Mouse (Mus musculus) lung, embryonic 15.5 days (tissue): ENCODE data around the gene Mrps34. TPM values are rescaled to one million over a fixed set of nuclear protein-coding genes. Genes with fewer than 3 reads are reported as not detected.
A peak's percentile ranks its signal among the peaks of the same experiment; 100 is the strongest.

Experiments used
- ATAC-seq: fragments of 200-750 bp; cut with Nextera tagmentation; 2 replicates; pipeline ENCODE4 v1.8.0; 2017; ENCODE audit warnings: moderate number of reproducible peaks, borderline replicate concordance; ENCODE audit not compliant: low FRiP score, low TSS enrichment; ENCODE audit errors: extremely low read depth
- H3K27ac ChIP-seq: fragments of 300-500 bp; sonication (generic); 2 replicates; pipeline ENCODE4 v1.5.1; 2015; ENCODE audit warnings: moderate library complexity, mild to moderate bottlenecking, inconsistent platforms
- H3K27me3 ChIP-seq: fragments of 300-500 bp; sonication (generic); 2 replicates; pipeline ENCODE4 v1.6.1; 2015; ENCODE audit warnings: inconsistent platforms
- H3K36me3 ChIP-seq: fragments of 300-500 bp; sonication (generic); 2 replicates; pipeline ENCODE4 v1.6.1; 2015; ENCODE audit warnings: inconsistent platforms
- H3K4me1 ChIP-seq: fragments of 300-500 bp; sonication (generic); 2 replicates; pipeline ENCODE4 v1.6.1; 2015; ENCODE audit warnings: inconsistent platforms
- H3K4me2 ChIP-seq: fragments of 300-500 bp; sonication (generic); 2 replicates; pipeline ENCODE4 v1.6.1; 2015; ENCODE audit warnings: inconsistent platforms, mild to moderate bottlenecking, moderate library complexity
- H3K4me3 ChIP-seq: fragments of 300-500 bp; sonication (generic); 2 replicates; pipeline ENCODE4 v1.5.1; 2015; ENCODE audit warnings: mild to moderate bottlenecking, inconsistent platforms
- H3K9ac ChIP-seq: fragments of 300-500 bp; sonication (generic); 2 replicates; pipeline ENCODE4 v1.6.1; 2015; ENCODE audit warnings: inconsistent platforms
- H3K9me3 ChIP-seq: fragments of 300-500 bp; sonication (generic); 2 replicates; pipeline ENCODE4 v1.6.1; 2016; ENCODE audit warnings: inconsistent platforms
- WGBS: fragments of 180-500 bp; shearing (Covaris S2); methylation state at CpG from one replicate; pipeline ENCODE4 v1.1.7; 2015; 5-methylcytosine and 5-hydroxymethylcytosine counted together
- polyA plus RNA-seq: library from polyadenylated mRNA; unstranded; fragments of >200 nt; fragmentation: Nextera tagmentation; extraction: Ambion mirVana; gene quantifications from 2 replicates; pipeline ENCODE4 v1.2.1, GENCODE M21; 2015

The Mrps34 gene
- 89.0 and 92.0 TPM in 2 replicates for polyA plus RNA-seq

- H3K27me3 ChIP-seq: no peaks in the 10 kb centered on the region
- H3K36me3 ChIP-seq: peaks cover 60% of the 10 kb centered on the region
- H3K4me1 ChIP-seq: peaks cover 33% of the 10 kb centered on the region
- peak within 1 kb of the TSS; percentile 95 for H3K4me3 ChIP-seq
- ATAC-seq: peak; percentile 28
- peak within 1 kb of the TSS; percentile 80 for H3K27ac ChIP-seq
- peak within 1 kb of the TSS; percentile 93 for H3K4me2 ChIP-seq
- H3K9me3 ChIP-seq: no peaks in the 10 kb centered on the region
- peak within 1 kb of the TSS; percentile 86 for H3K9ac ChIP-seq
- WGBS: under 1% methylated on average over 61 of the region's 62 CpGs
Observed at GRCm38 (mm10) chr17:24894995-24895547, at the start of gene Mrps34, which contains the start of gene Eme2. Mrps34 (plus strand) TSS chr17:24895116. Eme2 (minus strand) TSS chr17:24895087.

GRCm38 (mm10) chr17:24847386-24847785 lies 47.5 kb upstream of the Mrps34 start:
- H3K4me1 ChIP-seq: peaks cover 11% of the 10 kb centered on the region
- peaks cover 9% of the 10 kb centered on the region; the same call in 1 of the 2 replicates for H3K27me3 ChIP-seq
- no peak overlapping the region for H3K27ac ChIP-seq
- no peak overlapping the region for H3K4me2 ChIP-seq
- H3K4me3 ChIP-seq: no peak overlapping the region
- no peaks in the 10 kb centered on the region for H3K9me3 ChIP-seq
- H3K36me3 ChIP-seq: no peaks in the 10 kb centered on the region
- no peak overlapping the region for H3K9ac ChIP-seq
- WGBS: 96% methylated on average over 1 of the region's 1 CpGs
- ATAC-seq: no peak

- Histone ChIP-seq H3K27me3 (peaks cover 9% of the 10 kb centered on the region; the same call in 1 of the 2 replicates), H3K4me1 (peaks cover 11% of the 10 kb centered on the region), H3K4me2 (peak overlapping the region; percentile 82), H3K27ac (no peak overlapping the region), H3K36me3 (0 out of 2 replicates have a peak, but pooled peaks cover 2% of the 10 kb centered on the region), H3K9me3 (no peaks in the 10 kb centered on the region), H3K9ac (no peak overlapping the region; the same call in 1 of the 2 replicates), H3K4me3 (peak overlapping the region; percentile 75; the same call in 1 of the 2 replicates)
- no peak for ATAC-seq
Observed at GRCm38 (mm10) chr17:24848600-24849031, 46.3 kb upstream of the Mrps34 start.

- peak; percentile 56 for ATAC-seq
- Histone ChIP-seq H3K27me3 (peaks cover 9% of the 10 kb centered on the region; the same call in 1 of the 2 replicates), H3K9me3 (no peaks in the 10 kb centered on the region), H3K9ac (peak overlapping the region; percentile 74), H3K36me3 (0 out of 2 replicates have a peak, but pooled peaks cover 3% of the 10 kb centered on the region), H3K4me3 (peak overlapping the region; percentile 75), H3K4me2 (peak overlapping the region; percentile 82), H3K27ac (peak overlapping the region; percentile 93), H3K4me1 (peaks cover 11% of the 10 kb centered on the region)
- WGBS: 0% methylated on average over 21 of the region's 21 CpGs
Observed at GRCm38 (mm10) chr17:24849733-24850064, 45.2 kb upstream of the Mrps34 start.

GRCm38 (mm10) chr17:24850065-24850772 lies 44.7 kb upstream of the Mrps34 start, which contains the start of gene Fahd1:
Fahd1 (minus strand) TSS chr17:24850364.
- Histone ChIP-seq H3K9me3 (no peaks in the 10 kb centered on the region), H3K9ac (peak within 1 kb of the TSS; percentile 74), H3K27ac (peak within 1 kb of the TSS; percentile 93), H3K27me3 (peaks cover 9% of the 10 kb centered on the region; the same call in 1 of the 2 replicates), H3K4me2 (peak within 1 kb of the TSS; percentile 82), H3K4me3 (peak within 1 kb of the TSS; percentile 75), H3K36me3 (0 out of 2 replicates have a peak, but pooled peaks cover 3% of the 10 kb centered on the region), H3K4me1 (peaks cover 11% of the 10 kb centered on the region)
- WGBS: 0% methylated on average over 58 of the region's 58 CpGs
- peak; percentile 99 for ATAC-seq

- H3K27ac ChIP-seq: 0 out of 2 replicates have a peak overlapping the region, but pooled peaks have one; percentile 16
- peak overlapping the region; percentile 41 for H3K9ac ChIP-seq
- no peak for ATAC-seq
- H3K36me3 ChIP-seq: 0 out of 2 replicates have a peak, but pooled peaks cover 3% of the 10 kb centered on the region
- WGBS: 2% methylated on average over 20 of the region's 20 CpGs
- H3K4me3 ChIP-seq: peak overlapping the region; percentile 75
- peaks cover 11% of the 10 kb centered on the region for H3K4me1 ChIP-seq
- no peaks in the 10 kb centered on the region for H3K9me3 ChIP-seq
- H3K4me2 ChIP-seq: peak overlapping the region; percentile 82
- peaks cover 9% of the 10 kb centered on the region; the same call in 1 of the 2 replicates for H3K27me3 ChIP-seq
Observed at GRCm38 (mm10) chr17:24850773-24851127, 44.2 kb upstream of the Mrps34 start.

- WGBS: 75% methylated on average over 10 of the region's 10 CpGs
- ATAC-seq: no peak
- H3K27me3 ChIP-seq: peaks cover 9% of the 10 kb centered on the region; the same call in 1 of the 2 replicates
- 0 out of 2 replicates have a peak, but pooled peaks cover 3% of the 10 kb centered on the region for H3K36me3 ChIP-seq
- H3K4me3 ChIP-seq: peak overlapping the region; percentile 75
- peaks cover 11% of the 10 kb centered on the region for H3K4me1 ChIP-seq
- H3K9me3 ChIP-seq: no peaks in the 10 kb centered on the region
- no peak overlapping the region for H3K9ac ChIP-seq
- H3K27ac ChIP-seq: no peak overlapping the region
- peak overlapping the region; percentile 82 for H3K4me2 ChIP-seq
Observed at GRCm38 (mm10) chr17:24851381-24852125, 43.4 kb upstream of the Mrps34 start.

- WGBS: 74% methylated on average over 3 of the region's 3 CpGs
- no peak for ATAC-seq
- no peak overlapping the region for H3K4me2 ChIP-seq
- H3K27me3 ChIP-seq: peaks cover 9% of the 10 kb centered on the region; the same call in 1 of the 2 replicates
- H3K9me3 ChIP-seq: no peaks in the 10 kb centered on the region
- H3K27ac ChIP-seq: no peak overlapping the region
- no peak overlapping the region for H3K9ac ChIP-seq
- peaks cover 4% of the 10 kb centered on the region for H3K4me1 ChIP-seq
- no peak overlapping the region for H3K4me3 ChIP-seq
- H3K36me3 ChIP-seq: 0 out of 2 replicates have a peak, but pooled peaks cover 3% of the 10 kb centered on the region
Observed at GRCm38 (mm10) chr17:24855838-24856464, 39.0 kb upstream of the Mrps34 start.

- ATAC-seq: no peak
- H3K9ac ChIP-seq: no peak overlapping the region
- H3K9me3 ChIP-seq: no peaks in the 10 kb centered on the region
- no peak overlapping the region for H3K4me3 ChIP-seq
- H3K4me2 ChIP-seq: no peak overlapping the region
- 88% methylated on average over 13 of the region's 13 CpGs for WGBS
- no peak overlapping the region for H3K27ac ChIP-seq
- H3K36me3 ChIP-seq: peaks cover 7% of the 10 kb centered on the region; the same call in 1 of the 2 replicates
- no peaks in the 10 kb centered on the region for H3K4me1 ChIP-seq
- peaks cover 2% of the 10 kb centered on the region; the same call in 1 of the 2 replicates for H3K27me3 ChIP-seq
Observed at GRCm38 (mm10) chr17:24856589-24856988, 38.3 kb upstream of the Mrps34 start.

- ATAC-seq: no peak
- Histone ChIP-seq H3K27me3 (no peaks in the 10 kb centered on the region), H3K27ac (no peak overlapping the region), H3K36me3 (peaks cover 10% of the 10 kb centered on the region; the same call in 1 of the 2 replicates), H3K4me3 (no peak overlapping the region), H3K4me2 (no peak overlapping the region), H3K9ac (no peak overlapping the region), H3K4me1 (no peaks in the 10 kb centered on the region), H3K9me3 (no peaks in the 10 kb centered on the region)
- WGBS: 72% methylated on average over 8 of the region's 8 CpGs
Observed at GRCm38 (mm10) chr17:24857831-24858470, 37.0 kb upstream of the Mrps34 start.
